Mouse (Mus musculus) cortical plate, adult 2 months (tissue): ENCODE data around the gene Atf3. TPM values are rescaled to one million over a fixed set of nuclear protein-coding genes. Genes with fewer than 3 reads are reported as not detected.

Experiments used
- H3K27ac ChIP-seq: fragments of 200-500 bp; 2 replicates; pipeline ENCODE4 v1.5.1; 2012; ENCODE audit warnings: low read length, control low read depth, inconsistent platforms; ENCODE audit not compliant: insufficient read depth
- H3K4me1 ChIP-seq: fragments of 200-500 bp; 2 replicates; pipeline ENCODE4 v1.6.1; 2011; ENCODE audit warnings: low read length; ENCODE audit not compliant: control insufficient read depth, insufficient read depth
- H3K4me3 ChIP-seq: fragments of 200-500 bp; 2 replicates; pipeline ENCODE4 v1.5.1; 2011; ENCODE audit warnings: mild to moderate bottlenecking, low read length, control low read depth; ENCODE audit not compliant: insufficient read depth
- CTCF ChIP-seq: fragments of 200-500 bp; IDR thresholded peaks from 2 replicates; pipeline ENCODE4 v1.5.1; 2011; ENCODE audit warnings: mild to moderate bottlenecking, control low read depth, low read length; ENCODE audit not compliant: insufficient read depth; ENCODE audit errors: extremely low read depth
- POLR2A ChIP-seq: fragments of 200-500 bp; IDR thresholded peaks from 2 replicates; pipeline ENCODE4 v1.6.1; 2011; ENCODE audit warnings: mild to moderate bottlenecking, low read length, control low read depth; ENCODE audit not compliant: insufficient read depth; ENCODE audit errors: extremely low read depth
- polyA plus RNA-seq: library from polyadenylated mRNA; depleted of rRNA; stranded (reverse); fragments of >200 nt; gene quantifications from 2 replicates; pipeline ENCODE4 v1.2.3, GENCODE M21; 2012; rRNA removed

Atf3 gene
- 0.72 and 0.73 TPM in 2 replicates for polyA plus RNA-seq

GRCm38 (mm10) chr1:191217939-191218338 is at the start of gene Atf3:
TSS of gene Atf3 (minus strand) at chr1:191218039.
- Histone ChIP-seq H3K4me1 (no peaks in the 10 kb centered on the region), H3K27ac (no peak within 1 kb of the TSS), H3K4me3 (no peak within 1 kb of the TSS)
- TF ChIP-seq POLR2A (no peak), CTCF (no peak)

- no peaks in the 10 kb centered on the region for H3K4me1 ChIP-seq
- TF ChIP-seq CTCF (no peak), POLR2A (no peak)
- no peak overlapping the region for H3K27ac ChIP-seq
- H3K4me3 ChIP-seq = no peak overlapping the region
Measured at GRCm38 (mm10) chr1:191267162-191267561, 49.3 kb upstream of the Atf3 start.

- H3K27ac ChIP-seq = no peak overlapping the region
- TF ChIP-seq POLR2A (no peak), CTCF (no peak)
- no peak overlapping the region for H3K4me3 ChIP-seq
- H3K4me1 ChIP-seq = no peaks in the 10 kb centered on the region
Measured at GRCm38 (mm10) chr1:191263471-191263870, 45.6 kb upstream of the Atf3 start.

- no peaks in the 10 kb centered on the region for H3K4me1 ChIP-seq
- H3K27ac ChIP-seq = no peak overlapping the region
- no peak for TF ChIP-seq POLR2A
- no peak for TF ChIP-seq CTCF
- no peak overlapping the region for H3K4me3 ChIP-seq
Measured at GRCm38 (mm10) chr1:191261861-191262260, 44.0 kb upstream of the Atf3 start.

GRCm38 (mm10) chr1:191259661-191260060 is 41.8 kb upstream of the Atf3 start:
- TF ChIP-seq POLR2A = no peak
- TF ChIP-seq CTCF = no peak
- H3K4me1 ChIP-seq = no peaks in the 10 kb centered on the region

GRCm38 (mm10) chr1:191259121-191259520 is 41.3 kb upstream of the Atf3 start:
- TF ChIP-seq CTCF (no peak), POLR2A (no peak)
- Histone ChIP-seq H3K4me1 (no peaks in the 10 kb centered on the region), H3K27ac (no peak overlapping the region), H3K4me3 (no peak overlapping the region)

More at GRCm38 (mm10) chr1:191259661-191260060, 41.8 kb upstream of the Atf3 start:
- H3K27ac ChIP-seq = no peak overlapping the region
- no peak overlapping the region for H3K4me3 ChIP-seq

- TF ChIP-seq POLR2A (no peak), CTCF (no peak)
- Histone ChIP-seq H3K27ac (0 out of 2 replicates have a peak overlapping the region, but pooled peaks have one; percentile 29), H3K4me1 (no peaks in the 10 kb centered on the region), H3K4me3 (no peak overlapping the region)
Measured at GRCm38 (mm10) chr1:191258521-191258920, 40.7 kb upstream of the Atf3 start.

- TF ChIP-seq POLR2A (no peak), CTCF (no peak)
- H3K4me1 ChIP-seq = no peaks in the 10 kb centered on the region
- no peak overlapping the region for H3K27ac ChIP-seq
- H3K4me3 ChIP-seq = no peak overlapping the region
Measured at GRCm38 (mm10) chr1:191257981-191258380, 40.1 kb upstream of the Atf3 start.

- Histone ChIP-seq H3K4me3 (no peak overlapping the region), H3K27ac (no peak overlapping the region), H3K4me1 (no peaks in the 10 kb centered on the region)
- TF ChIP-seq CTCF = no peak
- TF ChIP-seq POLR2A = no peak
Measured at GRCm38 (mm10) chr1:191257351-191257771, 39.5 kb upstream of the Atf3 start.

- Histone ChIP-seq H3K4me1 (no peaks in the 10 kb centered on the region), H3K27ac (no peak overlapping the region), H3K4me3 (no peak overlapping the region)
- TF ChIP-seq CTCF (no peak), POLR2A (no peak)
Measured at GRCm38 (mm10) chr1:191256566-191257350, 38.9 kb upstream of the Atf3 start.

- H3K4me1 ChIP-seq = no peaks in the 10 kb centered on the region
- H3K27ac ChIP-seq = no peak overlapping the region
- TF ChIP-seq POLR2A = no peak
- no peak for TF ChIP-seq CTCF
- H3K4me3 ChIP-seq = no peak overlapping the region
Measured at GRCm38 (mm10) chr1:191256134-191256533, 38.3 kb upstream of the Atf3 start.
